Mouse (Mus musculus): ENCODE data around the gene Tas1r3.

The Tas1r3 gene

DNA sequence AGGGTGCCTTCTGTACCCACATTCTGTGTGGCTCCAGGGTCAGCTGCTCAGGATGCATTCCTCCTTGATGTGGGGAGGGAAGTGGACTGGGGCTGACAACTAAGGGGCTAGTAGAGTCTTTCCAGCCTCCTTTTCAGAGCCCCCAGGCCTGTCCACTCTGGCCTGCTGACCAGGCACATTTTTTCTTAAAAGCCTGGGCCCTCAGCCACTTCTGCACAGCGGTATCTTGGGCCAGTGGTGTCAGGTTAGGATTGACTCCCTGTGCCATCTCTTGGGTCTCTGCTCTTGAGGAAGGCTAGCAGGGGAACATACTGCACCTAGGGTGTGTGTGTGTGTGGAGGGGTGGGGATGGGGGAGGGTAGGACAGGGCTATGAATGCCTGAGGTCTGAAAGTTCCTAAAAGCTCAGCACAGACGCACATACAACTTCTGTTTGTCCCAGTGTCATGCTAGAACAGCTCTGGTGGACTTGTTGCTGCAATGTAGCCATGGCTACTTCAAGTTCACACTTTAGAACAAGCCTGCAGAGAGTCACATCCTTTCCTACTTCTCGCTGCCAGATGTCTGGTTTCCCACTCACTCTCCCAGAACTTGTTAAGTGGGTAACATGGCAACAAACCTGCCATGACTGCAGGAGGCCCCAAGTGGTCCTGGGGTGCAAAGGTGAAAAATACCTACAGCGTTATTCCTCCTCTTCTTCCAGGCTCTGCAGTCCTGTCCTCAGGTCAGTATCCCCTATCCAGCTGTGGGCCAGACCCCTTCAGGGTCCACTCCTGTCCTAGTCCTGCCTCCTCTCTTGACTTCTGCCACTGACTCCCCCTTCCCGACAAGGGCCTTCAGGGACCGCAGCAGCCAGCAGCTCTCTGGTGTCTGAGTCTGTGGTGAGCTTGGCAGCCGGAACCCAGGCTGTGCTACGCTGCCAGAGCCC lies 22.8 kb downstream of the Tas1r3 start:
- DNase-seq = no peak

DNA sequence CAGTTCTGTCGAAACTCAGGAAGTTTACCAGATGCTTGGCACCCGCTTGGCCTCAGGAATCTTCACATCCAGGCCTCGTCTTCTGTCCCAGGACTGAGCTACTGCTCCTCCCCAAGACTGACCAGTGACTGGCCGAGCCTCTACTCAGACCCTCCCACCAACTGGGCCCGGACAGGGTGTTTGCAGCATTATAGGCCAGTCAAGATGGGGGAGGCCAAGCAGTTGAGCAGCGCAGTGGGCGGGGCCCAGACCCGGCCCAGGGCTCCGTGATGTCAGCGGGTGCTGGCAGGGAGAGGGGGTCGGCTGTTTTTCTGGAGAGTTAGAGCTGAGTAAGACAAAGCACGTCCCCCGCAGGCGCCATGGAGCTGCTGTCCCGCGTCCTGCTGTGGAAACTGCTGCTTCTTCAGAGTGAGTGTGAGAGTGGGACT lies 23.7 kb downstream of the Tas1r3 start, which contains the start of gene Mxra8:
Gene Mxra8, plus strand, starts transcription at position 198 of the 428 bp plus-strand sequence.
- DNase-seq = no peak

DNA sequence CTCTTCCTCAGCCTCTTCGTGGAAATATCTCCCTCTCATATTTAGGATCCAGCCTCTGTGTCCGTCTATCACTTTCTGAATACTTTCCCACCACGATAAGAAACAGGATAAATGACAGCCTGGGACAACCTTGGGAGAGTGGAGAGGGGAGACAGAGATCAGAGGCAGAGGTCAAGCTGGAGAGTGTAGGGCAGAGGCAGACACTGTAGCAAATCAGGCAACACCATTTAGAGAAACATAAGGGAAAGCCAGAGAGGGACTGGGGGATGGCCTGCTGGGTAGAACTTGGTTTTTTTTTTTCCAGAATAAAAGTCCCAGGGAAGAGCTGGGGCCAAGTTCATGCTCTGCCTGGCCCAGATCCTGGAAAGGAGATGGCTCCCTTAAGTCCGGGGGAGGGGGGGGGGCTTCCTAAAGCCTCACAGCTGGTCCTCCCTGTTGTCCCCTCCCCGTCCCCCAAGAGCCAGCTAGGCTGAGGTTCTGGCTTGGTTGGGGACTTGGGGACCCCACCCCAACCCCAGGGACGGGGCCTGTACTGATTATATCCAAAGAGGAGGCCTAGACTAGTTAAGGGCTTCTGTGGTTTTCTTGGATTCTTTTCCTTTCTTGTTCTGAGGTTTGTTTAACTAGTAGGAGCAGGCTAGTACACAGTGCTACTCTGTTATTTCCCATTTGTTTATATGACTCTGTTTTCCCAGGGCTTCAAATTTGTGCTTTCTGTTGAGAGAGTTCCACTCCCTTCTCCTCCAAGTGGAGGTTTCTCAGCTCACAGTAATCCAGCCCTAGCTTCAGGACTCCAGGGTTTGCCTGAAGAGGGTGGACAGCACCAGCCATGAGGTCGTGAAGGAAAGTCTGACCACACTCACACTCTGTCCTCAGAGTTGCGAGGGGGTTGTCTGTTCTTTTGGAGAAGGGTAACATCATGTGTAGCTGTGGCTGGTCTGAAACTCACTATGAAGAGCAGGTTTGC lies 24.7 kb downstream of the Tas1r3 start:
- DNase-seq = no peak

DNA sequence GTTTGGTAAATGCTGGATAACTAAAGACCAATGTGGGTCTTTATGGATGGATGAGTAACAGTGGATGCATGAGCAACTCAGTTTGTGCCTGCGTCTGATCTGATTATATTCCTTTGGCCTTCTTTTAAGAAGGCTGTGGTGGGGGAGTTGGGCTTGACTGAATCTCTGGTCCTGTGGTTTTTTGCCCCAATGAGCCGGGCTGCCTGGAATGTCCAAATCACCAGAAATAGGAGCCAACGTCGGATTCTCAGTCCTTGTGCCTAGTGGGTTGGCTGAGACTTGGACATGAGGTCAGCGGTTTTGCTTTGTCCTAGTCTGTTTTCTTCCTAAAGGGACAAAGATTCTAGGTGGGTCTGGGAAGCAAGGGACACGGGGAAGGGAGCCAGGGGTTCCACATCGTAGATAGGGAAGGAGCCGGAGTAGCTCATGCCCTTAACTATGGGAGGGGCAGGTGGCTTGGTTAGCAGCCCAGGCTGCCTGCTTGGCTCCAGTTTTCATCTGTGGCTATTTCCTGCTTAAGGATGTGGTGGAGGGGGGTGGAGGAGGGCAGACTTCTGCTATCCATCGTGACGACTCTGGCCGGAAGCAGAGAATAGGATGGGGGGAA lies 25.7 kb downstream of the Tas1r3 start:
- no peak for DNase-seq

DNA sequence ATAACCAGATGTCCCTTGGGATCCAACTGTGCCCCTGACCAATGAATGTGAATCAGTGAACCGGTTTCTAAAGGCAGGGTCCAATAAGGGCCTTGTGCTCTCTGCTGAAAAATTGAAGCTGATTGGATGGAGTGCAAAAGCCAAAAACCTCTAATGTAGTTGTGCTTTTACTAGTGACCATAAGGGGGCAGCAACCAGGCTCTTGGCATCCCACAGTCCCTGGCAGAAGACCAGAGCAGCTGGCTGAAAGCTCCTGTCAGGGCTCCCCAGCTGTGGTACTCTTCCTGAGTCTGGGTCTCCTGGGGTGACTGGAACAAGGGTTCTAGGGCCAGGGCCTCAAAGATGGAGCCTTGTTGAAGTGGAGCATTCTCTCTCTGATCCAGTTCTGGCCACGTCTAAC lies 29.3 kb downstream of the Tas1r3 start:
- peak; percentile 73 for DNase-seq

DNA sequence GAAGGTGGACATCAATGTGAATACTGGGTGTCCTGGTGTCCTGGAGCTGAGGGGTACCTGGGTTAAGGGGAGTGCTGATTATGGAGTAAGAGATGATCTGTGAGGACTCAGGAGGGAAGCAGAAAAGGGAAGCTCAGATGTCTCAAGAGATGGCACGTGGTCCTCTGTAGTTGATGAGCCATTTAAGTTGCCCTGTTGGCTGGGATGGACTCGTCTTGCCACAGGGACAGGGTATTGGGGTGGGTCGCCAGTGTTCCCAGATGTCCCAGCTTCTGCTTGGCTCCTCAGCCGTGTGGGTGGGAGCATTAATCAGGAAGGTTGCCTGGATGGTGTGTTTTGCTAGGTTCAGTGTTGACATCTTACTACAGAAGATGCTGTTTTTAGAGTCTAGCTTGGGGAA lies 29.9 kb downstream of the Tas1r3 start:
- DNase-seq = no peak

DNA sequence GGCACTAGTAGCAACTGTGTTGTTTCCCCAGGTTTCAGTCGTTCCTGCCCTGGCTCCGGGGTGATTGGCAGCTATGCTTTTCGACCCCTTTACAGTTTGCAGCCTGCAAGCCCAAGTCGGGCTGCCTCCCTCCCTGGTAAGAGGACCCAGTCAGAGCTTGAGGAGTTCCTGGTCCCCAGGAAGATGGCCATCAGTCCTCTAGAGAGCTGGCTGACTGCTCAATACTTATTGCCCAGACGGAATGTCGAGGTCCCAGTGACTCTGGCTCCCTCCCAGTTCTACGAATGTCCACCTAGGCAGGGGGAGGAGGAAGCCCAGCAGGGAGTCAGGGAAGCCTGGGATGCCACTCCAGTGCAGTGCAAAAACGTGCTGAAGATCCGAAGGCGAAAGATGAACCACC lies 30.8 kb downstream of the Tas1r3 start:
- no peak for DNase-seq

DNA sequence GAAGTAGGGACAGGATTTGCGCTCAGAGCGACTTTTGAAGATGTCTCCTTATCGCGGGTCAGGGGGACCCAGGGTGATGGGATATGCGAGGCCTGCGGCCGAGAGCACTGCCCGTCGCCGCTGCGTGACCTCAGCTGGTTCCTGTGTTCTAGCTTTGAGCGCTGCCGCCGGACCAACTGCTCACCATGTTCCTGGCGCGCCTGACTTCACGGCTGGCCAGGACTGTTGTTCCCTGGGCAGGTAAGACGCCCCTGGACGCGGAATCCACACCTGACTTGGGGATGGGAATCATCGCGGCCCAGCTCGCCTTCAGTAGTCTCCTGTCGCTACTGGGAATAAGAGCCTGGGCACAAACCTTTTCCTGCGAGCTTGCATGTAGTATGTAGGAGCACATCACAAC lies 31.3 kb downstream of the Tas1r3 start:
- no peak for DNase-seq

DNA sequence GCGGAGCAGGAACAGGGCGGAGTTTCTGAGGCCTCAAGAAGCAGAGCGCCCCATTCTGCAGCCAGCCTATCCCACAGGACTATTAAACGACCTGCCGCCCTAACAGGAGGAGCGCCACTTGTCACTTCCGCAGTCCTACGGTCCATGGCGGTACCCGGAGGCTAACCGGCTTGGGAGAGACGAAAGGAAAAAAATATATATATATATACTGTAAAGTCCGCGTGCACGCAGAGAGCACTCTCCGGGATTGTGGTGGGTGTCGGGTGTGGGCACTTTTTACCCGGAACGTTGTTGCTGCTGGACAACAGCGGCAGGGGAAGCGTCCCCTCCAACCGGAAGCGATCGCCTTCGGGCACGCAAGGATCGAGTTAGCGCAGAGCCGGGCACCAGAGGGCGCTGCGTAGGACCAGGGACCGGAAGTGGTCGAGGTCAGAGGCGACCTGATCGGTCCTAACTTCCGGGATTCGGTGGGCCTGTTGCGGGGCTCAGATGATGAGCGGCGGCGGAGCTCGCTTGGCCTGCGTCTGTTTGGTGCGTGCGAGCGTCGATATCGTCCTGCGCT lies 31.9 kb downstream of the Tas1r3 start, which contains the start of gene Aurkaip1:
Gene Aurkaip1, plus strand, starts transcription at position 68 of the 562 bp plus-strand sequence.
- peak; percentile 97 for DNase-seq

DNA sequence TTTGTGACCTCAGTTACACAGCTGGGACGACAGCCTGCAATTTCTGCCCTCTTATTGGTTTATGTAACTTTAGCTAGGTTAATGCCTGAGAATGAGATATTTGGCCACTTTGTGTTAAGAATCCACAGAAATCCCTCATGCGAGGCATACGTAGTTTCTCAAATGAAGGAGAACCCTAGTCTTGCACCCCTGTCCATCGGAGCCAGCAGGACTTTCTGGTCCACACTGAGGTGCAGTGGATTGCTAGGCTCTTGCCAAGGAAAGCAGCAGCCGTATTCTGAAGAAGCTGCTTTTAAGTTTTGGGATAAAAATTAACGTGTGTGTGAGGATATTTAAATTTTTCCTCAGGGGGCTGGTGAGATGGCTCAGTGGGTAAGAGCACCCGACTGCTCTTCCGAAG lies 32.6 kb downstream of the Tas1r3 start:
- DNase-seq = no peak

DNA sequence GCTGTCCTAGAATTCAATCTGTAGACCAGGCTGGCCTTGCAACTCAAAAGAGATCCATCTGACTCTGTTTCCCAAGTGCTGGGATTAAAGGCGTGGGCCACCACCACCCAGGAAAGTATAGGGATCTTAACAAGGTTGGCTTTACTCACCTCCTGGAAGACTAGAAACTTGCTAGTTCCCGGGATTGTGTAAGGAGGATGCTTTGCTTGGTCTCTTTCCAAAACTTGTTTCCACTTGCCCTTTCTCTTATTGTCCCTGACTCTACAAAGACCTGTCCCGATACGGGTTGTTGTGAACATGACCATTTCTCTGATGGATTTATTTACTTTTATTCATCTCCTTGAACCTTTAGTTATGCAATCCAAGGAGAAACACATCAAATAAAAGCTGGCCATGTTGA lies 33.3 kb downstream of the Tas1r3 start:
- no peak for DNase-seq

DNA sequence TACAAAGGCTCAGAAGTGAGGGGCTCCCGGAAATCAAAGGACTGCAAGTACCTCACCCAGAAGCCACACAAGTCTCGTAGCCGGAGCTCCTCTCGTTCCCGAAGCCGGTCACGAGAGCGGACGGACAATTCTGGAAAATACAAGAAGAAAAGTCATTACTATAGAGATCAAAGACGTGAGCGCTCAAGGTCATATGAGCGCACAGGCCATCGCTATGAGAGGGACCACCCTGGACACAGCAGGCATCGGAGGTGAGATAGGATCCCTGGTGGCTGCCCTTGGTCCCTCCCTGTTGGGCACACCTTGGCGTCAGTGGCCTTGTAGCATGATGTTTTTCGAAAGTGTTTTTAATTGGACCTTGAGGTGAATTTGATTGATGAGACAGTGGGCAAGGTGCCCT lies 39.7 kb downstream of the Tas1r3 start:
- DNase-seq = no peak

DNA sequence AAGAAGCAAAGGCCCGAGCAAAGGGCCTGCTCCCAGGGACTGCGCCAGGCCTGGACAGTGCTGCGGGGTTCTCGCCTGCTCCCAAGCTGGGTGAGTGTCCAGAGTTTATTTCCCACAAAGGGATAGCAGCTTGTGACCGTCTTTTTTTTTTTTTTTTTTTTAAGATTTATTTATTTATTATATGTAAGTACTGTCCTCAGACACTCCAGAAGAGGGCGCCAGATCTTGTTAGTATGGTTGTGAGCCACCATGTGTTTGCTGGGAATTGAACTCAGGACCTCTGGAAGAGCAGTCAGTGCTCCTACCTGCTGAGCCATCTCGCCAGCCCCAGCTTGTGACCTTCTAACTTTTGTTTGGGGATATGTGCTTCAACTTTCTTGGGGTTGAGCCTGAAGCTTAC lies 42.1 kb downstream of the Tas1r3 start:
- no peak for DNase-seq

DNA sequence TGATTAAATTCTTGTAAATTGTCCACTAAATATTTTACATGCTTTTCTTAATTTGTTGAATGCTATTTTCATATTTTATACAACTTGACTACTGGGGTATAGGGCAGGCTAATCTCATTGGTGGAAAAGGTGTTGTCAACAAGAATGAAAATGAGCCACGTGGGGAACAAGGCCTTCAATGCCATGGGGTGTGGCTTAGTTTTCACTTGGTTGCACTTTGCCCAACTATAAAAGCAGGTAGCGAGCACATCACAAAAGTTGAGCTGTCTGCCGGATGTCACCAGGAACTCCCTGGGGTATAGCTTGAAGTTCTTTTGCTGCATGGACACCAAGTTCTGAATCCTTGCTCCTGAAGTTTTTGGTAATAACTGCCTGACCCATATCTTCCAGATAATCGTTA lies 45.6 kb downstream of the Tas1r3 start:
- no peak for DNase-seq

DNA sequence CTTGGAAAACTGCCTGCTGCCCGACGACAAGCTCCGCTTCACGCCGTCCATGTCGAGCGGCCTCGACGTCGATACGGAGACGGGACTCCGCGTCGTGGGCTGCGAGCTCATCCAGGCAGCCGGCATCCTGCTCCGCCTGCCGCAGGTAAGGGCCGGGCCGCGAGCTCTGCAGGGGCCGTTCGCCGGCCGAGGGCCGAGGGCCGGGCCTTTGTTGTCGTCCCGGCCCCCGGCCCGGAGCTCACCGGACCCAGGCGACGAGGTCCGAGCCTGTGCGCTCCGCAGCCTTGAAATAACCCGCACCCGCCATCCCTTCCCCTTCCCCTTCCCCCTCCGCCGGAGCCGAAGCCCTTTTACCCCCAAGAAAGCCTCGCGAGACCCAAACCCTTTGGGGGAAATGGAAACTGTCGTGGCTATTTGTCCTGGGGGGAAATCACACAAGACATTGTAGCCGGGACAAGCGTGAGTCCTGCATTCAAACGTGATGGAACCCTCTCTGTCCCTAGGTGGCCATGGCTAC lies 50.4 kb downstream of the Tas1r3 start:
- DNase-seq = peak; percentile 35

DNA sequence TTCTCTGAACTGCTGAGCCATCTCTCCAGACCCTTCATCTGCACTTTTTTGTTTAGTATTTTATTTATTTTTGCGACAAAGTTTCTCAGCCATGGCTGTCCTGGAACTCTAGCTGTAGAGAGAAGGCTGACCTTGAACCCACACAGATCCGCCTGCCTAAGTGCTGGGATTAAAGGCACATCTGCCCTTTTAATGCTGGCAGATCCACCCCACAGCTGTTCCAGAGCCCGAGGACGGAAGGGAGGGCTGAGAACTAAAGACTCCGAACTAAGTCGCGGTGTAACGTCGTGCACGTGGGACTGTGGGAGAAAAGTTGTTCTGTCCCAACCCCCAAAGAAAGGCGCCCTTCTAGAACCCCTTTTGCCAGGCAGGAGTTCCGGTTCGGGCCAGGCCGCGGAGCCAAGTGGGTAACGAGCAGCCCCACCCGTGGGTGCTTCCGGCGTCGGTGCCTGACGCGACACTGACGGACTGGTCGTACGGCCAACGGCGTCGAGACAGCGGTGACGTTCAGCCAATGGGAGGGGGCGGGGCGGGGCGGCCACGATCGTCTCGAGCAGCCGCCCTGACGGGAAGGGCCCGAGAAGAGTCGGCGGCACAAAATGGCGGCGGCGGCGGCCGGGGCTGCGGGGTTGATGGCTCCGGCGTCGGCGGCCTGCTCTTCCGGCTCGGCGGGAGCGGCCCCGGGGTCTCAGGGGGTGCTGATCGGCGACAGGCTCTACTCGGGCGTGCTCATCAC lies 51.1 kb downstream of the Tas1r3 start, which contains the start of gene Ccnl2:
Gene Ccnl2, plus strand, starts transcription at position 561 of the 736 bp plus-strand sequence.
- DNase-seq = peak; percentile 95

Data from right cerebral cortex, postnatal 4 days (tissue).